Mouse (Mus musculus) stomach, postnatal 0 days (tissue): ENCODE measurements around the gene Ctsd. TPM values are rescaled to one million over a fixed set of nuclear protein-coding genes. Genes with fewer than 3 reads are reported as not detected.

Experiments
- ATAC-seq: fragments of 200-750 bp; cut with Nextera tagmentation; 2 replicates; pipeline ENCODE4 v1.8.0; 2017; ENCODE audit not compliant: low FRiP score, low TSS enrichment
- DNase-seq: peaks from one replicate; pipeline ENCODE4 v3.0.0-alpha.2; 2016; ENCODE audit warnings: low spot score
- H3K27ac ChIP-seq: fragments of 300-500 bp; sonication (generic); replicated peaks from 2 replicates; pipeline ENCODE4 v1.5.1; 2014; ENCODE audit warnings: mild to moderate bottlenecking, control low read depth
- H3K27me3 ChIP-seq: fragments of 300-500 bp; sonication (generic); 2 replicates; pipeline ENCODE4 v1.6.1; 2014; ENCODE audit warnings: low read length; ENCODE audit not compliant: control insufficient read depth, insufficient read depth
- H3K36me3 ChIP-seq: fragments of 300-500 bp; sonication (generic); 2 replicates; pipeline ENCODE4 v1.6.1; 2014; ENCODE audit warnings: low read length, mixed read lengths; ENCODE audit not compliant: control insufficient read depth, insufficient read depth
- H3K4me1 ChIP-seq: fragments of 300-500 bp; sonication (generic); replicated peaks from 2 replicates; pipeline ENCODE4 v1.6.1; 2014; ENCODE audit warnings: antibody characterized with exemption; ENCODE audit not compliant: control insufficient read depth, insufficient read depth
- H3K4me2 ChIP-seq: fragments of 300-500 bp; sonication (generic); replicated peaks from 2 replicates; pipeline ENCODE4 v1.6.1; 2014; ENCODE audit warnings: low read depth, mild to moderate bottlenecking, control low read depth, moderate library complexity
- H3K4me3 ChIP-seq: fragments of 300-500 bp; sonication (generic); 2 replicates; pipeline ENCODE4 v1.5.1; 2014; ENCODE audit warnings: low read depth, low read length, control low read depth
- H3K9ac ChIP-seq: fragments of 300-500 bp; sonication (generic); 2 replicates; pipeline ENCODE4 v1.6.1; 2014; ENCODE audit warnings: mild to moderate bottlenecking, low read length, control low read depth, mixed read lengths
- H3K9me3 ChIP-seq: fragments of 300-500 bp; sonication (generic); 2 replicates; pipeline ENCODE4 v1.6.1; 2016; ENCODE audit warnings: low read length; ENCODE audit not compliant: control insufficient read depth
- CTCF ChIP-seq: IDR thresholded peaks from 2 replicates; pipeline ENCODE4 v1.5.1; 2016; ENCODE audit warnings: antibody characterized with exemption, low read depth, mild to moderate bottlenecking, moderate library complexity
- EP300 ChIP-seq: optimal IDR thresholded peaks from 2 replicates; pipeline ENCODE3; 2016; ENCODE audit warnings: antibody characterized with exemption
- WGBS: fragments of 180-500 bp; shearing (Covaris S2); extraction: QIAGEN DNeasy Blood & Tissue Kit; methylation state at CpG from one replicate; pipeline ENCODE4 v1.1.7; 2014; 5-methylcytosine and 5-hydroxymethylcytosine counted together
- polyA plus RNA-seq: library from polyadenylated mRNA; unstranded; fragments of >200 nt; fragmentation: Nextera tagmentation; extraction: Ambion mirVana; gene quantifications from 2 replicates; pipeline ENCODE4 v1.2.1, GENCODE M21; 2015

The Ctsd gene
- polyA plus RNA-seq, 1 experiment from 2014 or later, result 798 TPM

- no peak for ATAC-seq
- Histone ChIP-seq H3K36me3 (no peaks in the 10 kb centered on the region), H3K9ac (no peak overlapping the region), H3K27me3 (no peaks in the 10 kb centered on the region), H3K4me1 (no peaks in the 10 kb centered on the region), H3K27ac (no peak overlapping the region), H3K4me3 (no peak overlapping the region), H3K4me2 (no peak overlapping the region), H3K9me3 (no peaks in the 10 kb centered on the region)
- no peak for DNase-seq
- TF ChIP-seq EP300, result no peak
- TF ChIP-seq CTCF, result peak; percentile 60
Measured at GRCm38 (mm10) chr7:142360743-142361142, 27.1 kb downstream of the Ctsd start.

- WGBS, result 63% methylated on average over 8 of the region's 8 CpGs
- DNase-seq (no peak), ATAC-seq (no peak; the same call in 1 of the 2 replicates)
- no peaks in the 10 kb centered on the region for H3K4me1 ChIP-seq
- H3K36me3 ChIP-seq, result no peaks in the 10 kb centered on the region
- no peaks in the 10 kb centered on the region for H3K27me3 ChIP-seq
- H3K27ac ChIP-seq, result no peak overlapping the region
- no peaks in the 10 kb centered on the region for H3K9me3 ChIP-seq
- TF ChIP-seq EP300 (no peak), CTCF (no peak)
- no peak overlapping the region for H3K9ac ChIP-seq
- no peak overlapping the region for H3K4me2 ChIP-seq
- no peak overlapping the region for H3K4me3 ChIP-seq
Measured at GRCm38 (mm10) chr7:142359129-142359528, 28.7 kb downstream of the Ctsd start.

GRCm38 (mm10) chr7:142357566-142357965 is 30.3 kb downstream of the Ctsd start:
- Histone ChIP-seq H3K4me1 (no peaks in the 10 kb centered on the region), H3K4me2 (no peak overlapping the region), H3K9me3 (no peaks in the 10 kb centered on the region), H3K27ac (no peak overlapping the region), H3K27me3 (no peaks in the 10 kb centered on the region), H3K36me3 (no peaks in the 10 kb centered on the region), H3K9ac (no peak overlapping the region), H3K4me3 (no peak overlapping the region)
- 50% methylated on average over 3 of the region's 3 CpGs for WGBS
- DNase-seq (no peak), ATAC-seq (no peak)
- no peak for TF ChIP-seq CTCF
- no peak for TF ChIP-seq EP300

GRCm38 (mm10) chr7:142354661-142355233 is 33.1 kb downstream of the Ctsd start:
- Histone ChIP-seq H3K4me3 (no peak overlapping the region), H3K36me3 (no peaks in the 10 kb centered on the region), H3K4me2 (no peak overlapping the region), H3K9me3 (no peaks in the 10 kb centered on the region), H3K9ac (no peak overlapping the region), H3K4me1 (no peaks in the 10 kb centered on the region), H3K27me3 (no peaks in the 10 kb centered on the region), H3K27ac (no peak overlapping the region)
- peak; percentile 26; the same call in 1 of the 2 replicates for ATAC-seq
- DNase-seq, result no peak
- 50% methylated on average over 8 of the region's 8 CpGs for WGBS
- TF ChIP-seq EP300 (no peak), CTCF (no peak)

- WGBS, result 60% methylated on average over 5 of the region's 5 CpGs
- TF ChIP-seq CTCF, result no peak
- TF ChIP-seq EP300, result no peak
- no peak overlapping the region for H3K9ac ChIP-seq
- no peaks in the 10 kb centered on the region for H3K27me3 ChIP-seq
- no peaks in the 10 kb centered on the region for H3K36me3 ChIP-seq
- no peaks in the 10 kb centered on the region for H3K9me3 ChIP-seq
- DNase-seq, result no peak
- no peaks in the 10 kb centered on the region; the same call in 1 of the 2 replicates for H3K4me1 ChIP-seq
- ATAC-seq, result no peak
- no peak overlapping the region for H3K4me3 ChIP-seq
- H3K27ac ChIP-seq, result no peak overlapping the region
- H3K4me2 ChIP-seq, result no peak overlapping the region
Measured at GRCm38 (mm10) chr7:142353854-142354253, 34.0 kb downstream of the Ctsd start.

- Histone ChIP-seq H3K4me3 (no peak overlapping the region), H3K4me1 (no peaks in the 10 kb centered on the region; the same call in 1 of the 2 replicates), H3K27me3 (no peaks in the 10 kb centered on the region), H3K9ac (no peak overlapping the region), H3K4me2 (no peak overlapping the region), H3K9me3 (no peaks in the 10 kb centered on the region), H3K36me3 (no peaks in the 10 kb centered on the region), H3K27ac (no peak overlapping the region)
- 55% methylated on average over 5 of the region's 5 CpGs for WGBS
- ATAC-seq, result no peak
- TF ChIP-seq EP300 (no peak), CTCF (no peak)
- DNase-seq, result no peak
Measured at GRCm38 (mm10) chr7:142351569-142351968, 36.3 kb downstream of the Ctsd start.
